In the genomic region with DNA sequence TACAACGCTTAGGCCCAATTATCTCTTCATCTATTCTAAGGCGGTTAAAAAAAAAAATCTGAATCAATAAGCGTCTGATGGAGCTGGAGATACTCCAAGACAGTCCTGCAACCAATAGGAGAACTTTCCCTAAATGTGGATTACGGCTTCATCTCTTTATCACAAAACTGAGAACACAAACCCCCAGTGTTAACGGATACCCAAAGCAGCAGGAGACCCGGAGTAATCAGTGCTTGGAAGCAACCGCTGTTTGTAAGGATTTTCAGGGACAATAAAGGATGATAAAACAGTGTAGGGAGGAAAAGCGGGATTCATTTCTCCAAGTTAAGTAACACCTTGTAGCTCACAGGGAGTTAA, we compare ENCODE assay signal across 8 mouse cellular contexts. TPM values are rescaled to one million over a fixed set of nuclear protein-coding genes. Genes with fewer than 3 reads are reported as not detected.
DNase-seq lines count a peak whose midpoint lies in the region; ATAC-seq and TF ChIP-seq lines count a peak whose summit lies in the region.

No protein-coding gene starts in this region.

- 6% methylated on average over 8 of the region's 8 CpGs for WGBS in heart, embryonic 15.5 days
- 5% methylated on average over 8 of the region's 8 CpGs for WGBS in forebrain, embryonic 10.5 days
- WGBS in liver, embryonic 12.5 days (ENCODE audit: insufficient replicate concordance), result 12% methylated on average over 8 of the region's 8 CpGs

- peak overlapping the region; percentile 90 for H3K4me3 ChIP-seq in heart, embryonic 15.5 days
- peak overlapping the region; percentile 69 for H3K4me3 ChIP-seq in ES-Bruce4 (ENCODE audit: low read depth, low read length)
- H3K4me3 ChIP-seq in forebrain, embryonic 10.5 days, result peak overlapping the region; percentile 95
- H3K4me3 ChIP-seq in liver, embryonic 12.5 days, result peak overlapping the region; percentile 72

- TF ChIP-seq POLR2A in ES-Bruce4 (IDR thresholded peaks at IDR 0.05; ENCODE audit: insufficient read depth, low read length), result no peak

- DNase-seq in heart, postnatal 36 days, result no peak
- DNase-seq in forebrain, embryonic 10.5 days (ENCODE audit: extremely low spot score, low spot score), result no peak
- DNase-seq in retina, postnatal 1 day, result no peak
- DNase-seq in thymus, postnatal 4 days, result no peak
- no peak for DNase-seq in spleen, adult 18-20 months

- H3K4me1 ChIP-seq in heart, embryonic 15.5 days (replicated peaks), result peaks cover 21% of the 10 kb centered on the region
- no peaks in the 10 kb centered on the region for H3K4me1 ChIP-seq in ES-Bruce4 (ENCODE audit: control insufficient read depth, insufficient read depth, low read length)
- H3K4me1 ChIP-seq in forebrain, embryonic 10.5 days, result peaks cover 28% of the 10 kb centered on the region
- peaks cover 28% of the 10 kb centered on the region for H3K4me1 ChIP-seq in liver, embryonic 12.5 days

- H3K4me2 ChIP-seq in heart, embryonic 15.5 days, result peak overlapping the region; percentile 63
- H3K4me2 ChIP-seq in liver, embryonic 12.5 days, result peak overlapping the region; percentile 96

- no peak for TF ChIP-seq EP300 in ES-Bruce4 (IDR thresholded peaks at IDR 0.05; ENCODE audit: insufficient read depth, low read depth, low read length)

- H3K9ac ChIP-seq in heart, embryonic 15.5 days, result peak overlapping the region; percentile 99
- H3K9ac ChIP-seq in ES-Bruce4 (ENCODE audit: low read depth, poor library complexity, severe bottlenecking), result peak overlapping the region; percentile 83
- peak overlapping the region; percentile 78; the same call in 1 of the 2 replicates for H3K9ac ChIP-seq in liver, embryonic 12.5 days

- H3K27ac ChIP-seq in heart, embryonic 15.5 days, result peak overlapping the region; percentile 95
- no peak overlapping the region for H3K27ac ChIP-seq in ES-Bruce4 (ENCODE audit: insufficient read depth, low read length)
- peak overlapping the region; percentile 99 for H3K27ac ChIP-seq in forebrain, embryonic 10.5 days
- H3K27ac ChIP-seq in liver, embryonic 12.5 days, result no peak overlapping the region

- H3K27me3 ChIP-seq in heart, embryonic 15.5 days, result no peaks in the 10 kb centered on the region
- H3K27me3 ChIP-seq in ES-Bruce4 (ENCODE audit: control insufficient read depth, insufficient read depth, low read length, poor library complexity, severe bottlenecking), result no peaks in the 10 kb centered on the region; the same call in 1 of the 2 replicates
- H3K27me3 ChIP-seq in forebrain, embryonic 10.5 days (ENCODE audit: poor library complexity, severe bottlenecking), result peaks cover 24% of the 10 kb centered on the region
- H3K27me3 ChIP-seq in liver, embryonic 12.5 days (replicated peaks), result peaks cover 45% of the 10 kb centered on the region

- no peak for TF ChIP-seq CTCF in ES-Bruce4 (IDR thresholded peaks at IDR 0.05; ENCODE audit: low read depth, low read length)

- intact Hi-C loops in heart, postnatal 36 days (cut with DNase I), result loop anchor here (2.0 kb wide), 1 partner anchor 19 kb away; no protein-coding TSS in a partner anchor

- ATAC-seq in heart, embryonic 15.5 days (replicated peaks; ENCODE audit: insufficient number of reproducible peaks, insufficient read depth, low FRiP score, low read depth), result no peak
- ATAC-seq in liver, embryonic 12.5 days, result no peak

- H3K9me3 ChIP-seq in heart, embryonic 15.5 days (replicated peaks), result no peaks in the 10 kb centered on the region
- H3K9me3 ChIP-seq in ES-Bruce4 (replicated peaks; ENCODE audit: control insufficient read depth, insufficient read depth, low read length, poor library complexity, severe bottlenecking), result no peaks in the 10 kb centered on the region
- H3K9me3 ChIP-seq in forebrain, embryonic 10.5 days, result no peaks in the 10 kb centered on the region
- H3K9me3 ChIP-seq in liver, embryonic 12.5 days (replicated peaks), result no peaks in the 10 kb centered on the region

- no peaks in the 10 kb centered on the region for H3K36me3 ChIP-seq in heart, embryonic 15.5 days
- no peaks in the 10 kb centered on the region for H3K36me3 ChIP-seq in ES-Bruce4 (ENCODE audit: control insufficient read depth, insufficient read depth, low read length, poor library complexity, severe bottlenecking)
- H3K36me3 ChIP-seq in forebrain, embryonic 10.5 days (replicated peaks), result peaks cover 5% of the 10 kb centered on the region
- H3K36me3 ChIP-seq in liver, embryonic 12.5 days, result no peaks in the 10 kb centered on the region

RNA-seq across cellular contexts. Expression of gene Zc3h12c, which starts 0.9 kb away (rescaled TPM):
- 2.2 and 2.3 TPM in 2 replicates for polyA plus RNA-seq in heart, embryonic 15.5 days (2015; fragmentation: Nextera tagmentation; extraction: Ambion mirVana)
- total RNA-seq in heart, postnatal 36 days (2021), result 10 to 100 TPM in 1 of 2 experiments, 1 to 10 TPM in 1; 8.2 to 10.5 TPM
- polyA plus RNA-seq in ES-Bruce4 (2011; ENCODE audit: insufficient read depth, insufficient read length, low read depth, missing spikeins), result 6.5 and 6.8 TPM in 2 replicates
- 5.8 and 6.0 TPM in 2 replicates for polyA plus RNA-seq in forebrain, embryonic 10.5 days (2016; fragmentation: Nextera tagmentation; extraction: Ambion mirVana)
- 0.73 and 0.74 TPM in 2 replicates for polyA plus RNA-seq in liver, embryonic 12.5 days (2016; fragmentation: Nextera tagmentation; extraction: Ambion mirVana)

Comparison
In these comparisons a context has a peak if more than half of its experiments do, and no peak if none do; other contexts are left out.
1. H3K27ac ChIP-seq: peak in heart, embryonic 15.5 days (single experiment) and forebrain, embryonic 10.5 days (single experiment); none in ES-Bruce4 (single experiment) and liver, embryonic 12.5 days (single experiment).
2. Peak in every context shown above with its lines, with median percentiles within 50 percentile points of each other: H3K4me3 ChIP-seq and H3K9ac ChIP-seq.